Mouse (Mus musculus) lung, postnatal 0 days (tissue): ENCODE results near the gene Rnf40.

Experiments used
- CTCF ChIP-seq: IDR thresholded peaks from 2 replicates; pipeline ENCODE4 v1.5.1; 2016; ENCODE audit warnings: antibody characterized with exemption, mild to moderate bottlenecking
- EP300 ChIP-seq: IDR thresholded peaks from 2 replicates; pipeline ENCODE4 v1.6.1; 2016; ENCODE audit warnings: antibody characterized with exemption, mild to moderate bottlenecking, control low read depth

DNA sequence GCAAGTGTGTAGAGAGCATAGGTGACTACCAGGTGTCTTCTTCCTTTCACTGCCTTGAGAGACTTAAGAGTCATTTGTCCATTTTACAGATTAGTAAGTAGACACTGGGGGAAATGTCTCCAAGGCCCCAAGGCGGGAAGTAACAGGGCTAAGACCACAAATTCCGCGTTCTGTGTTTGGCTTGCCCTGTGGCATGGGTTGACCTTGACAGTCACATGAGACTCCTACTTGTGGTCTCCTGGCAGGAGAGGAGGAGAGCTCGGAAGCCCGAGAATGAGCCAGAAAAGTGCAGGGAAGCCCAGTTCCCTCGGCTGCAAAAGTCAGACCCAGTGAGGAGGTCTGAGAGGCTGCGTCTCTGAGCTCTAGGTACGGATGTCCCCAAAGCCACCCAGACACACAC is 24.9 kb downstream of the Rnf40 start:
- TF ChIP-seq CTCF (no peak), EP300 (no peak)
